Mouse (Mus musculus): Measurements from ENCODE around the gene Smg7.

DNA sequence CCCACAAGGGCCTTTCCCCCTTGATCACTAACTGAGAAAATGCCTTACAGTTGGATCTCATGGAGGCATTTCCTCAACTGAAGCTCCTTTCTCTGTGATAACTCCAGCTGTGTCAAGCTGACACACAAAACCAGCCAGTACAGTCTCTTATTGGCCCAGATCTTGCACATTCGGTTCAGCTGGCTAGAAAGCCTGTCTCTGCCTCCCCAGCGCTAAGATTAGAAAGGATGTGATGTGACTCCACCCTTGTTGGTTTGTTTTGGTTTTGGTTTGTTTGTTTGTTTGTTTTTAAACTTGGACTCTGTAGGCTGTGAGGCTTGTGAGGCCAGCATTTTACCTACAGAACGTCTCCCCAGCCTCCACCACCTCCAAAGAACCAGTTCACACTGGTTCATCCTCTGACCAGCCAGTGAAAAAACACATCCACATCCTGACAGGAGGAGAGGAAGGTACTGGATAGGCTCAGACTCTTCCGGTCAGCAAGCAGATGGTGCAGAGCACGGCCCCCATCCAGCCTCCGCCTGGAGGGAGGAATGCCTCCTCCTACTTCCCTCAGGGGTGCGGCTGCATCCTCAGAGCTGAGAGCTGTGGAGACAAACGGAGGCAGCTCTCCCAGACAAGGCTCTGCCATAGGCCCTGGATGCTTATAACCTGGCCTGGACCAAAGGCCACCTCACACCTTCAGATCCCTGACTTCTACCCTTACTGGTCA lies 92.7 kb downstream of the Smg7 start:
- TF ChIP-seq POLR2A (IDR thresholded peaks at IDR 0.05; ENCODE audit: borderline replicate concordance, extremely low read depth, insufficient read depth, insufficient read length, poor library complexity, severe bottlenecking) = no peak
- no peak for TF ChIP-seq CTCF (IDR thresholded peaks at IDR 0.05; ENCODE audit: borderline replicate concordance, extremely low read depth, insufficient read depth, insufficient read length)
